Mouse (Mus musculus): ENCODE results near the gene Pcna. TPM values are rescaled to one million over a fixed set of nuclear protein-coding genes. Genes with fewer than 3 reads are reported as not detected.

The Pcna gene
- polyA plus RNA-seq, 1 experiment from 2014 or later, result 298 TPM

DNA sequence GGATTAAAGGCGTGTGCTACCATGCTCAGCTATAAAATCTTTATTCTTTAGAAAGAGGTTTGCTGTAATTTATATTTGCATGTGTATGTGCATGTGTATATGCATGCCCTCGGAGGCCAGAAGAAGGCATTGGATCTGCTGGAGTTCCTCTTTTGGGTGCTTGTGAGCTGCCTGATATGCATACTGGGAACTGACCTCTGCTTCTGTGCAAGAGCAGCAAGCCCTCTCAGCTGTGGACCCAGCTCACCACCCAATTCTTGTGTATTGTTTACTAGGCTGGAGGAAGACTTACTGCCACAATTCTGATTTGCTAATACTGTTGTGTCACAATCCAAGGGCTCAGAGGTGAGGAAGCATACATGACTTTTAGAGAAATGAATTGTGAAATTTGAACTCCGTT is 13.0 kb upstream of the Pcna start:
- no peak overlapping the region for H3K27ac ChIP-seq (ENCODE audit: low read depth)
- 88% methylated on average over 3 of the region's 3 CpGs for WGBS
- H3K4me3 ChIP-seq (ENCODE audit: low read depth, low read length), result no peak overlapping the region
- no peaks in the 10 kb centered on the region for H3K36me3 ChIP-seq (ENCODE audit: control insufficient read depth, insufficient read depth, low read length)
- DNase-seq (ENCODE audit: low spot score) (no peak), ATAC-seq (replicated peaks; ENCODE audit: low FRiP score, low TSS enrichment, low read depth) (no peak)
- no peaks in the 10 kb centered on the region for H3K9me3 ChIP-seq (ENCODE audit: control insufficient read depth, low read length)
- H3K4me2 ChIP-seq (ENCODE audit: low read length), result no peak overlapping the region
- H3K4me1 ChIP-seq (replicated peaks; ENCODE audit: control insufficient read depth, insufficient read depth, low read length), result peaks cover 8% of the 10 kb centered on the region
- no peak overlapping the region for H3K9ac ChIP-seq (ENCODE audit: low read length)
- no peaks in the 10 kb centered on the region for H3K27me3 ChIP-seq (replicated peaks; ENCODE audit: control insufficient read depth, insufficient read depth, low read length)

- Histone ChIP-seq H3K9ac (ENCODE audit: low read length) (no peak overlapping the region), H3K4me1 (replicated peaks; ENCODE audit: control insufficient read depth, insufficient read depth, low read length) (peaks cover 8% of the 10 kb centered on the region), H3K27me3 (replicated peaks; ENCODE audit: control insufficient read depth, insufficient read depth, low read length) (no peaks in the 10 kb centered on the region), H3K4me2 (ENCODE audit: low read length) (no peak overlapping the region), H3K4me3 (ENCODE audit: low read depth, low read length) (no peak overlapping the region), H3K9me3 (ENCODE audit: control insufficient read depth, low read length) (no peaks in the 10 kb centered on the region), H3K36me3 (ENCODE audit: control insufficient read depth, insufficient read depth, low read length) (no peaks in the 10 kb centered on the region), H3K27ac (ENCODE audit: low read depth) (no peak overlapping the region)
- DNase-seq (ENCODE audit: low spot score) (no peak), ATAC-seq (replicated peaks; ENCODE audit: low FRiP score, low TSS enrichment, low read depth) (no peak)
- WGBS, result 85% methylated on average over 9 of the region's 9 CpGs
These were observed 12.1 kb upstream of the Pcna start for GRCm38 (mm10) chr2:132265196-132265595.

GRCm38 (mm10) chr2:132264266-132264710 is 11.2 kb upstream of the Pcna start:
- Histone ChIP-seq H3K4me3 (ENCODE audit: low read depth, low read length) (peak overlapping the region; percentile 62), H3K9ac (ENCODE audit: low read length) (peak overlapping the region; percentile 69), H3K36me3 (ENCODE audit: control insufficient read depth, insufficient read depth, low read length) (no peaks in the 10 kb centered on the region), H3K9me3 (ENCODE audit: control insufficient read depth, low read length) (no peaks in the 10 kb centered on the region), H3K4me1 (replicated peaks; ENCODE audit: control insufficient read depth, insufficient read depth, low read length) (peaks cover 8% of the 10 kb centered on the region), H3K27me3 (replicated peaks; ENCODE audit: control insufficient read depth, insufficient read depth, low read length) (no peaks in the 10 kb centered on the region), H3K27ac (ENCODE audit: low read depth) (no peak overlapping the region), H3K4me2 (ENCODE audit: low read length) (peak overlapping the region; percentile 58)
- DNase-seq (ENCODE audit: low spot score) (no peak), ATAC-seq (replicated peaks; ENCODE audit: low FRiP score, low TSS enrichment, low read depth) (no peak)
- 16% methylated on average over 6 of the region's 6 CpGs for WGBS

GRCm38 (mm10) chr2:132263421-132264265 is 10.5 kb upstream of the Pcna start:
- Histone ChIP-seq H3K4me1 (replicated peaks; ENCODE audit: control insufficient read depth, insufficient read depth, low read length) (peaks cover 8% of the 10 kb centered on the region), H3K9me3 (ENCODE audit: control insufficient read depth, low read length) (no peaks in the 10 kb centered on the region), H3K9ac (ENCODE audit: low read length) (peak overlapping the region; percentile 69), H3K27ac (ENCODE audit: low read depth) (peak overlapping the region; percentile 60), H3K4me3 (ENCODE audit: low read depth, low read length) (peak overlapping the region; percentile 62), H3K4me2 (ENCODE audit: low read length) (peak overlapping the region; percentile 58), H3K36me3 (ENCODE audit: control insufficient read depth, insufficient read depth, low read length) (no peaks in the 10 kb centered on the region), H3K27me3 (replicated peaks; ENCODE audit: control insufficient read depth, insufficient read depth, low read length) (no peaks in the 10 kb centered on the region)
- ATAC-seq (replicated peaks; ENCODE audit: low FRiP score, low TSS enrichment, low read depth) (peak; percentile 50; the same call in 1 of the 2 replicates), DNase-seq (ENCODE audit: low spot score) (no peak)
- WGBS, result 1% methylated on average over 47 of the region's 47 CpGs

GRCm38 (mm10) chr2:132262879-132263398 is 9.8 kb upstream of the Pcna start, which contains the start of gene Cds2:
TSS of gene Cds2 (plus strand) at chr2:132263148.
- Histone ChIP-seq H3K4me3 (ENCODE audit: low read depth, low read length) (peak within 1 kb of the TSS; percentile 62), H3K36me3 (ENCODE audit: control insufficient read depth, insufficient read depth, low read length) (no peaks in the 10 kb centered on the region), H3K9ac (ENCODE audit: low read length) (peak within 1 kb of the TSS; percentile 69), H3K4me1 (replicated peaks; ENCODE audit: control insufficient read depth, insufficient read depth, low read length) (peaks cover 8% of the 10 kb centered on the region), H3K9me3 (ENCODE audit: control insufficient read depth, low read length) (no peaks in the 10 kb centered on the region), H3K27ac (ENCODE audit: low read depth) (peak within 1 kb of the TSS; percentile 60), H3K27me3 (replicated peaks; ENCODE audit: control insufficient read depth, insufficient read depth, low read length) (no peaks in the 10 kb centered on the region), H3K4me2 (ENCODE audit: low read length) (peak within 1 kb of the TSS; percentile 58)
- under 1% methylated on average over 49 of the region's 49 CpGs for WGBS
- ATAC-seq (replicated peaks; ENCODE audit: low FRiP score, low TSS enrichment, low read depth), result peak; percentile 99
- DNase-seq (ENCODE audit: low spot score), result peak; percentile 97

DNA sequence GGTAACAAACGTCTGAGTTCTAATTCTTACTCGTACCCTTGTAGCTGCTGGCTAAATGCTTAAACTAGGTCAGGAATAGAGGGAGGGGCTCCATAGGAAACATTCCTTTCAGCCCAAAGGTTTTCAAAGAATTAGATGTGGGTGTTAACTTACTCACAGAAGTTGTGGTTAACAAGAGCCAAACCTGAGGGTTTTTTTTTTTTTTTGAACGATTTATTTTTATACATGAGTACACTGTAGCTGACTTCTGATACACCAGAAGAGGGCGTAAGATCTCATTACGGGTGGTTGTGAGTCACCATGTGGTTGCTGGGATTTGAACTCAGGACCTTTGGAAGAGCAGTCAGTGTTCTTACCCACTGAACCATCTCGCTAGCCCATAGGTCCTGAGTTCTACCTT is 9.1 kb upstream of the Pcna start:
- no peak overlapping the region for H3K27ac ChIP-seq (ENCODE audit: low read depth)
- no peak overlapping the region for H3K9ac ChIP-seq (ENCODE audit: low read length)
- WGBS, result 75% methylated on average over 6 of the region's 6 CpGs
- no peaks in the 10 kb centered on the region for H3K9me3 ChIP-seq (ENCODE audit: control insufficient read depth, low read length)
- H3K4me3 ChIP-seq (ENCODE audit: low read depth, low read length), result no peak overlapping the region
- H3K27me3 ChIP-seq (replicated peaks; ENCODE audit: control insufficient read depth, insufficient read depth, low read length), result no peaks in the 10 kb centered on the region
- H3K36me3 ChIP-seq (ENCODE audit: control insufficient read depth, insufficient read depth, low read length), result no peaks in the 10 kb centered on the region
- H3K4me2 ChIP-seq (ENCODE audit: low read length), result no peak overlapping the region
- ATAC-seq (replicated peaks; ENCODE audit: low FRiP score, low TSS enrichment, low read depth) (no peak), DNase-seq (ENCODE audit: low spot score) (no peak)
- peaks cover 8% of the 10 kb centered on the region for H3K4me1 ChIP-seq (replicated peaks; ENCODE audit: control insufficient read depth, insufficient read depth, low read length)

DNA sequence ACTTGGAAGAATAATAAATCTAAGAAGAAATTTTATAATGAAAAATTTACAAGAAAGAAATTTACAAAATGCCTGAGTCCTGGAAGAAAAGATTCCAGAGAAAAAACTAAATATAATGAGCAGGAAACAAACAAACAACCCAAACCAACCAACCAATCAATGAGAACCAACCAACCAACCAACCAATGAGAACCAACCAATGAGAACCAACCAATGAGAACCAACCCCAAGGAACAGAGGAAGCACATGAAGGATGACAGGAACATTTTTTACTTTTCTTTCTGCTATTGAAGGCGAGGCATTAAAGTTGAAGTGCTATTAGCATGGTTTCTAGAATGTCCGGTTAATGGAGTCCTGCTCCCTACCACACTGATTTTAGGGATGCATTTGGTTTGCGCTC is 7.5 kb upstream of the Pcna start:
- Histone ChIP-seq H3K27ac (ENCODE audit: low read depth) (no peak overlapping the region), H3K4me2 (ENCODE audit: low read length) (no peak overlapping the region), H3K4me3 (ENCODE audit: low read depth, low read length) (no peak overlapping the region), H3K9me3 (ENCODE audit: control insufficient read depth, low read length) (no peaks in the 10 kb centered on the region), H3K4me1 (replicated peaks; ENCODE audit: control insufficient read depth, insufficient read depth, low read length) (peaks cover 8% of the 10 kb centered on the region), H3K9ac (ENCODE audit: low read length) (no peak overlapping the region), H3K27me3 (replicated peaks; ENCODE audit: control insufficient read depth, insufficient read depth, low read length) (no peaks in the 10 kb centered on the region), H3K36me3 (ENCODE audit: control insufficient read depth, insufficient read depth, low read length) (no peaks in the 10 kb centered on the region)
- DNase-seq (ENCODE audit: low spot score) (no peak), ATAC-seq (replicated peaks; ENCODE audit: low FRiP score, low TSS enrichment, low read depth) (no peak)
- 95% methylated on average over 3 of the region's 3 CpGs for WGBS

DNA sequence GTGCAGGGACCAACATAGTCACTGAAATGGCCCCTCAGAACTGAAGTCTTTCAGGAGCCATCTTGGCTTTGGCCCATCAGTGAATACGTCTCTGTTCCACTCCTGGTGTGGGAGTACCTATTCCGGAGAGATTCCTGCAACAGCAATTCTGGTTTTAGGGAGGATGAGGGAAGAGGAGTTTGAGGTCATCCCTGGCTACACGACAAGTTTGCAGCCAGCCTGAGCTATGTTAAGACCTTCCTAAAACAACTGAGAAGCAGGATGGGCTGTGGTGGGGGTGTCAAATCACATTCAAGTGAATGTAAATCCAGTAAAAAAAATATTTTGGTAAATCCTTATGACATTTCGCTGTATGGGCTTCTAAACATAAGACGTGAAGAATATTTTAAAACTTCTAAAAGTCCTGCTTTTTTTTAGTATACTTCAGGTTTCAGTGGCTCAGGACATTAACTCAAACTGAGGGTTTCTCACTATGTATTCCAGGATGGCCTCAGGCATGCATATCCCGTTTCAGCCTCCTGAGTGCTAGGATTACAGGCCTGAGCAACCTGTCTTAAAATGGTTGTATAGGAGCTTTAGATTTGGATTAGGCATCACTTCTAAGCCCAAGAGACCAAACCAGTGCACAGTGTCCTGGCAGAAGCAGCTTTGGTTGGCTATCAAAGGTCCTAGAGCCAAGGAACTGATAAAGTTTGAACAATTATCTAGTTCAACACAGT is 4.4 kb upstream of the Pcna start:
- no peak for DNase-seq (ENCODE audit: low spot score)
- Histone ChIP-seq H3K9me3 (ENCODE audit: control insufficient read depth, low read length) (no peaks in the 10 kb centered on the region), H3K4me1 (replicated peaks; ENCODE audit: control insufficient read depth, insufficient read depth, low read length) (no peaks in the 10 kb centered on the region), H3K27ac (ENCODE audit: low read depth) (no peak overlapping the region), H3K27me3 (replicated peaks; ENCODE audit: control insufficient read depth, insufficient read depth, low read length) (no peaks in the 10 kb centered on the region), H3K36me3 (ENCODE audit: control insufficient read depth, insufficient read depth, low read length) (no peaks in the 10 kb centered on the region), H3K4me2 (ENCODE audit: low read length) (no peak overlapping the region), H3K4me3 (ENCODE audit: low read depth, low read length) (no peak overlapping the region), H3K9ac (ENCODE audit: low read length) (no peak overlapping the region)
- ATAC-seq (replicated peaks; ENCODE audit: low FRiP score, low TSS enrichment, low read depth), result no peak
- WGBS, result 90% methylated on average over 6 of the region's 6 CpGs

All from intestine, embryonic 14.5 days (tissue).